ENCODE assay signal across 8 mouse cellular contexts in the genomic region with DNA sequence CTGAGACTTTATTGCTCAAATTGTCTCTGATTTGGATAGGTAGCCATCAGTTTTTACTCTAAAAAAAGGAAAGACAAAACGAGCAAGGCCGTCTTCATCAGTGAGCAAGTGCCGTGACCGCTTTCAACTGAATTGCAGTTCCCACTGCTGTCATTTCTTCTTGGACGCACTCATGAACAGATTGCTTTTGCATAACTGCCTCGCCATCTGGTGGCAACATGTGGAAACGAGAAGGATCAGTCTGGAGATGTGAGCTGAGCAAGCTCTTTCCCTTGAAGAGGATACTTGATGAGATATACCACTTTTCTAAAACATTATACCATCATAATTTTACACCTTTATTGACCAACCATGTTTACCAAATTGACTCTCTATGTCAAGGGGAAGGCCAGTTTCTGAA.
DNase-seq lines count a peak whose midpoint lies in the region; ATAC-seq lines count a peak whose summit lies in the region.

No protein-coding gene starts in this region.

- peak; percentile 33 to 42 for DNase-seq in urinary bladder, adult 18-20 months (ENCODE audit: low spot score in 2 of 2)
- no peak for DNase-seq in urinary bladder, postnatal 10 days (ENCODE audit: low spot score)
- DNase-seq in embryo, embryonic 10.5 days (ENCODE audit: low spot score) = peak; percentile 88
- peak; percentile 27 to 30 for DNase-seq in gastrocnemius, postnatal 36 days
- peak; percentile 72 for DNase-seq in liver
- DNase-seq in naive thymus-derived CD4-positive, alpha-beta T cell, adult 2 months (ENCODE audit: low read depth) = peak; percentile 80
- DNase-seq in spleen, postnatal 4 days (ENCODE audit: low spot score in 2 of 2) = peak; percentile 42 to 63

- no peaks in the 10 kb centered on the region for H3K27me3 ChIP-seq in kidney, embryonic 16.5 days (ENCODE audit: insufficient read depth, low read length)

- 3% methylated on average over 7 of the region's 7 CpGs for WGBS in kidney, embryonic 16.5 days

- no peaks in the 10 kb centered on the region for H3K4me1 ChIP-seq in kidney, embryonic 16.5 days (ENCODE audit: insufficient read depth, low read length)

- intact Hi-C loops in gastrocnemius, postnatal 36 days (cut with DNase I) = loop anchor here (1.0 to 2.0 kb wide), 2 partner anchors 320 to 516 kb away; no protein-coding TSS in a partner anchor

- H3K36me3 ChIP-seq in kidney, embryonic 16.5 days (ENCODE audit: insufficient read depth, low read length) = no peaks in the 10 kb centered on the region

- ATAC-seq in kidney, embryonic 16.5 days (ENCODE audit: low FRiP score, low TSS enrichment) = peak; percentile 89

- no peak overlapping the region for H3K4me3 ChIP-seq in kidney, embryonic 16.5 days (ENCODE audit: low read length)

- no peak overlapping the region for H3K27ac ChIP-seq in kidney, embryonic 16.5 days (ENCODE audit: low read length)

- no peak overlapping the region for H3K9ac ChIP-seq in kidney, embryonic 16.5 days (replicated peaks; ENCODE audit: low read length)

- H3K9me3 ChIP-seq in kidney, embryonic 16.5 days (ENCODE audit: low read length) = no peaks in the 10 kb centered on the region

- H3K4me2 ChIP-seq in kidney, embryonic 16.5 days (replicated peaks; ENCODE audit: low read depth, low read length) = no peak overlapping the region
